Mouse (Mus musculus) neural tube, embryonic 11.5 days (tissue): Measurements from ENCODE around the gene Mink1. TPM values are rescaled to one million over a fixed set of nuclear protein-coding genes. Genes with fewer than 3 reads are reported as not detected.

Experiments
- ATAC-seq: fragments of 200-750 bp; cut with Nextera tagmentation; 2 replicates; pipeline ENCODE4 v1.8.0; 2017; ENCODE audit warnings: moderate number of reproducible peaks, mild to moderate bottlenecking, moderate TSS enrichment, moderate library complexity; ENCODE audit not compliant: insufficient read depth, low FRiP score, low TSS enrichment
- DNase-seq: peaks from one replicate; pipeline ENCODE4 v3.0.0-alpha.2; 2015; ENCODE audit warnings: low spot score
- H3K27ac ChIP-seq: fragments of 300-500 bp; sonication (generic); 2 replicates; pipeline ENCODE4 v1.5.1; 2014; ENCODE audit warnings: low read depth, mild to moderate bottlenecking, low read length
- H3K27me3 ChIP-seq: fragments of 300-500 bp; sonication (generic); 2 replicates; pipeline ENCODE4 v1.6.1; 2014; ENCODE audit warnings: mild to moderate bottlenecking, low read length, mixed read lengths; ENCODE audit not compliant: control insufficient read depth, insufficient read depth
- H3K36me3 ChIP-seq: fragments of 300-500 bp; sonication (generic); 2 replicates; pipeline ENCODE4 v1.6.1; 2014; ENCODE audit warnings: mild to moderate bottlenecking, low read length, moderate library complexity, mixed read lengths; ENCODE audit not compliant: control insufficient read depth, insufficient read depth
- H3K4me1 ChIP-seq: fragments of 300-500 bp; sonication (generic); 2 replicates; pipeline ENCODE4 v1.6.1; 2014; ENCODE audit warnings: low read length, mixed read lengths; ENCODE audit not compliant: control insufficient read depth, insufficient read depth
- H3K4me2 ChIP-seq: fragments of 300-500 bp; sonication (generic); 2 replicates; pipeline ENCODE4 v1.6.1; 2014; ENCODE audit warnings: low read depth, mild to moderate bottlenecking, moderate library complexity
- H3K4me3 ChIP-seq: fragments of 300-500 bp; sonication (generic); 2 replicates; pipeline ENCODE4 v1.5.1; 2014; ENCODE audit warnings: low read depth, low read length
- H3K9ac ChIP-seq: fragments of 300-500 bp; sonication (generic); 2 replicates; pipeline ENCODE4 v1.6.1; 2014; ENCODE audit warnings: mild to moderate bottlenecking, low read length
- H3K9me3 ChIP-seq: fragments of 300-500 bp; sonication (generic); 2 replicates; pipeline ENCODE4 v1.6.1; 2016; ENCODE audit warnings: low read length; ENCODE audit not compliant: control insufficient read depth
- WGBS: fragments of 180-500 bp; shearing (Covaris S2); extraction: QIAGEN DNeasy Blood & Tissue Kit; methylation state at CpG from one replicate; pipeline ENCODE4 v1.1.7; 2014; 5-methylcytosine and 5-hydroxymethylcytosine counted together
- polyA plus RNA-seq: library from polyadenylated mRNA; unstranded; fragments of >200 nt; fragmentation: Nextera tagmentation; extraction: Ambion mirVana; gene quantifications from 2 replicates; pipeline ENCODE4 v1.2.1, GENCODE M21; 2014

The Mink1 gene
- polyA plus RNA-seq, 1 experiment from 2014 or later, result 16.0 TPM

DNA sequence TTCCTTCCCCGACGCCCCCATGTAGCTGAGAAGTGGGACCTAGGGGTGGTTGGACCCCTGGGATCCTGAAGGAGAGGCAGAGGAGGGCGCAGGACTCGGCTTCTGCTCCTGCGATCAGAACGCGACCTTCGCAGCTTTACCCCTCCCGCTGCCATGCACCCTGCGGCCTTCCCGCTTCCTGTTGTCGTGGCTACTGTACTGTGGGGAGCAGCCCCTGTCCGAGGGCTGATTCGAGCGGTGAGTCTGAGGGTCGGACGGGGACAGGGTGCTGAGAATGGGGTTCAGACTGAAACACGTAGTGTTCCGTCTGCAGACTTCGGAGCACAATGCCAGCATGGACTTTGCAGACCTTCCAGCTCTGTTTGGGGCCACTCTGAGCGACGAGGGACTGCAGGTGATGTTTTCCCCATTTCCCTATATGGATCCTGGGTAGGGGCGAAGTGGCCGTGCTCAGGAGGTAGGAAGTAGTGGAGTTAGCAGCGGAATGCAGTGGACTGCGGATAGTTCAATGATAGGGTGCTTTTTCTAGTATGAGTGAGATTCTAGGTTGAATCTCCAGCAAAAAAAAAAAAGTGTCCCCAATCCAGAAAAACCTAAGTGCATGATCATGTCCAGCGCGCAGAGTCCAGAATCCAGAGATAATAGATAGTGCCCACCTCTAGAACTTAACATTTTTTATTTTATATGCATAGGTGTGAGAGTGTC, 85.2 kb downstream of the Mink1 start:
- 0 out of 2 replicates have a peak, but pooled peaks have one; percentile 38 for ATAC-seq
- H3K27me3 ChIP-seq, result no peaks in the 10 kb centered on the region
- H3K9ac ChIP-seq, result peak overlapping the region; percentile 79
- H3K4me1 ChIP-seq, result peaks cover 26% of the 10 kb centered on the region
- 5% methylated on average over 28 of the region's 28 CpGs for WGBS
- H3K36me3 ChIP-seq, result peaks cover 22% of the 10 kb centered on the region
- peak; percentile 28 for DNase-seq
- no peaks in the 10 kb centered on the region for H3K9me3 ChIP-seq
- H3K4me3 ChIP-seq, result peak overlapping the region; percentile 78
- H3K4me2 ChIP-seq, result peak overlapping the region; percentile 96
- peak overlapping the region; percentile 85 for H3K27ac ChIP-seq

DNA sequence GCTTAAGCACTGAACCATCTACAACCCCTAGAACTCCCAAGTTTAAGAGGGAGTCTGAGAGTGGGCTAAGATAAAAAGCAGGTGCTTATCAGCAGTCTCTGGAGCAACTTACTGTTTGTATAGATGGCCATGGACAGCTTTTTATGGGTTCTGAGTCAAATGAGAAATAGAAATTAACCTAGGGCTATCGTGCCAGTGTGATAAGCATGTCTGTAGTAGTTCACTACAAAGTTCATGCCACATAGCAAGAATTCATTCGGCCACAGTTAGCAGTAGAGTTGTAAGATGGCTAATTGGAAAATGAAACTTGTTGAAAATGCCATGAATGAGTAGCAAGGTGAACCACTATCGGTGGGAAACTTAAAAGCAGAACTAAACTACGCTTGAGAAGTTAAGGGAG, 85.8 kb downstream of the Mink1 start:
- no peaks in the 10 kb centered on the region for H3K27me3 ChIP-seq
- ATAC-seq, result no peak
- H3K4me1 ChIP-seq, result peaks cover 28% of the 10 kb centered on the region
- peak overlapping the region; percentile 79 for H3K9ac ChIP-seq
- peaks cover 22% of the 10 kb centered on the region for H3K36me3 ChIP-seq
- H3K4me3 ChIP-seq, result peak overlapping the region; percentile 78; the same call in 1 of the 2 replicates
- H3K27ac ChIP-seq, result no peak overlapping the region
- H3K9me3 ChIP-seq, result no peaks in the 10 kb centered on the region
- DNase-seq, result no peak
- WGBS, result 91% methylated on average over 4 of the region's 4 CpGs
- peak overlapping the region; percentile 96 for H3K4me2 ChIP-seq

DNA sequence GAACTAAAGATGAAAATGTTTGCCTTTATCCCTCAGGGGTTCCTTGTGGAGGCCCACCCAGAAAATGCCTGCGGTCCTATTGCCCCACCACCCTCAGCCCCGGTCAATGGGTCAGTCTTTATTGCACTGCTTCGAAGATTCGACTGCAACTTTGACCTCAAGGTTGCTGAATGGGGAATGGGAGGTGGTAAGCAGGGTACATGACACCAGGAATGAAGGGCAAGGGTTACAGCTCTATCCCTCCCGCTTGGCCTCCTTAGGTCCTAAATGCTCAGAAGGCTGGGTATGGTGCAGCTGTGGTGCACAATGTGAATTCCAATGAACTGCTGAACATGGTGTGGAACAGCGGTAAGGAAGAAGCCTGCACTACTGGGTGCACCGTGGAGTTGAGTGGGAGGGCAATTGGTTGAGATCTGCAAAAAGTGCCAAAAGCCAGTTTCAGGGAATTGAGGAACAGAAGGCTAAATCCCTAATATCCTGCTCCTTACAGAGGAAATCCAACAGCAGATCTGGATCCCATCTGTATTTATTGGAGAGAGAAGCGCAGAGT, 86.6 kb downstream of the Mink1 start:
- Histone ChIP-seq H3K4me3 (no peak overlapping the region), H3K27me3 (no peaks in the 10 kb centered on the region), H3K27ac (no peak overlapping the region), H3K36me3 (peaks cover 21% of the 10 kb centered on the region), H3K9ac (no peak overlapping the region; the same call in 1 of the 2 replicates), H3K9me3 (no peaks in the 10 kb centered on the region), H3K4me2 (0 out of 2 replicates have a peak overlapping the region, but pooled peaks have one; percentile 1), H3K4me1 (peaks cover 28% of the 10 kb centered on the region)
- 83% methylated on average over 8 of the region's 8 CpGs for WGBS
- DNase-seq (no peak), ATAC-seq (no peak)

DNA sequence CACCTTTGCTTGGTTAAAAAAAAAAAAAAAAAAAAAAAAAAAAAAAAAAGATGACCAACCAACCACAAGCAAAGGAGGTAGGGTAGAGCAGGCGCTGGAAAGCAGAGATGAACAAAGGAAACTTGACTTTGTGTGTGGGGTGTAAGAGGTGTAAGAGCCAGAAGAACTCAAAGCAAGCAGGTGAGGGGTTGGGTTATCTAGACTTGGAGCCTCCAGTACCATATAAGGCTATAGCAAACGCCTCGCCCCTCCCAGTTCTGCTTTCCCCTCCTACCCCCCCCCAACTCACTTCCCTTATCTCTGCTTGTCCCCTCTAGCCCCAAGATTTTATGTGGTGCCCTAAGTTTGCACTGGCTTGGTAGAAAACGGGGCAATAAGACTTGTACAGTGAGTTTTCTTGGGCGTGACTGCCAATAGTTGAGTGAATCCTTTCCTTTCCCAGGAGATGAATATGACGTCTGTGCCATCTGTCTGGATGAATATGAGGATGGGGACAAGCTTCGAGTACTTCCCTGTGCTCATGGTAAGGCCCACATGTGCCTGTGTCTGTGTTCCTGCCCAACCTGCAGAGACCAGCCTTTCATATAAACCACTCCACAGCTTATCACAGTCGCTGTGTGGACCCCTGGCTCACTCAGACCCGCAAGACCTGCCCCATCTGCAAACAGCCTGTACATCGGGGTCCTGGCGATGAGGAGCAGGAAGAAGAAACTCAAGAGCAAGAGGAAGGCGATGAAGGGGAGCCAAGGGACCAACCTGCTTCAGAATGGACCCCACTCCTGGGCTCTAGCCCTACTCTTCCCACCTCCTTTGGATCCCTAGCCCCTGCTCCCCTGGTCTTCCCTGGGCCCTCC, 87.9 kb downstream of the Mink1 start:
- Histone ChIP-seq H3K4me1 (peaks cover 28% of the 10 kb centered on the region), H3K27me3 (no peaks in the 10 kb centered on the region), H3K36me3 (peaks cover 13% of the 10 kb centered on the region), H3K27ac (peak overlapping the region; percentile 39; the same call in 1 of the 2 replicates), H3K9ac (no peak overlapping the region), H3K9me3 (no peaks in the 10 kb centered on the region), H3K4me3 (no peak overlapping the region; the same call in 1 of the 2 replicates), H3K4me2 (no peak overlapping the region)
- DNase-seq (no peak), ATAC-seq (no peak)
- WGBS, result 92% methylated on average over 12 of the region's 12 CpGs

DNA sequence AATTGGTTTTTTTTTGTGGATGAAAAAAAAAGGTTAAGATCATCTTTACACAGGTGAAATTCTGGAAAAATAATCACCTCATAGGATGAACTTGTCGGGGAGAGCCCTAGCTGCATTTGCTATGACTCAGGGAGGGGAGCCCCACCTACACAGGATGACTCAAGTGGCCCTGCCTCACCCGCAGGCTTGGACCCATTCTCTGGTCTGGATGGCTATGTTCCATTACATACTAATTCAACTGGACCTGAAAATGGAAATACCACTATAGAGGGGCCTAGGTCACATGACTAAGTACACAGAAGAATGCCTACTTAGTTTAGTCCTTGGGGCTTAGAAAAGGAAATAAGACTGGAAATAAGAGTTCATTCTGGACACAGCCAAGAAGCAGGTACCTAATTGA, 88.7 kb downstream of the Mink1 start:
- peaks cover 13% of the 10 kb centered on the region for H3K36me3 ChIP-seq
- no peak for DNase-seq
- no peak overlapping the region for H3K27ac ChIP-seq
- no peaks in the 10 kb centered on the region for H3K9me3 ChIP-seq
- no peak overlapping the region for H3K4me3 ChIP-seq
- H3K4me2 ChIP-seq, result no peak overlapping the region
- WGBS, result 87% methylated on average over 2 of the region's 2 CpGs
- H3K27me3 ChIP-seq, result no peaks in the 10 kb centered on the region
- no peak overlapping the region for H3K9ac ChIP-seq
- H3K4me1 ChIP-seq, result peaks cover 27% of the 10 kb centered on the region
- ATAC-seq, result no peak

DNA sequence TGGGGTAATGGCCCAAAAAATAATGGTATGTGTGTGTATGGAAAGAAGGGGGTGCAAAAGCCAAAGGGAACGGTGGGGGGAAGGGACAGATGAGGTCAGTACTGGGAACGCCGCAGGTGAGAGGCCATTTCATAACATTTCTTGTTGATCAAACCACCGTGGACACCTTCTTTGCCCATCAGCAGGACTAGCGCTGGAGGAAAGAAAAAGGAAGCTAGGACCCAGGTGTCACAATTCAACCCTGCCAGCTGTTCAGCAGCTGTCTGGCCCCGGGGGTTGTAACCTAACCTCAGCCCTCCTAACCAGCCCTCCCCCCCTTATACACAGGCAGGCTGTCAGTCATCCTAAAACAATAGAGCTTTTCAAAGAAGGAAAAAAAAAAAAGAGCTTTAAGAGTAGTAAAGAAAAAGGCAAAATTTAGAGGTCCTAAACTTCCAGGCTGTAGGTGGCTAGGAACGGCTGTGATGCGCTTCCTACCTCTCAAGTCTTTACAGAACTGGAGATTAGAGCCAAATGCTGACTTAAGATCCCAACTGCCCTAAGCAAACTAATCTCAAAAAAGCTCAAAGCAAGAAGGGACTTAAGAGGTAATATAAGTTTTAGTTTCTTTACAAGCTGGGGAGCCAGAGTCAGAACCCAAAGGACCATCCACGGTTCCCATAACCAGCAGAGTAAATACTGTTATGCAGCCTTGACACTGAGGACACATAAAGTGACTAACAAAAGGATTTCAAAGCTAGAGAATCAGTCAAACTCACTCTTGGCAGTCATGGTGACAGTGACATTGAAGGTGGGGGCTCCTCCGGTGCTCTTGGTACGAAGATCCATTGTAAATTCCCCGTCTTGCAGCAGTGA, 89.6 kb downstream of the Mink1 start:
- ATAC-seq (no peak), DNase-seq (no peak)
- 70% methylated on average over 12 of the region's 12 CpGs for WGBS
- H3K9me3 ChIP-seq, result no peaks in the 10 kb centered on the region
- H3K36me3 ChIP-seq, result peaks cover 13% of the 10 kb centered on the region
- peaks cover 33% of the 10 kb centered on the region for H3K4me1 ChIP-seq
- H3K27me3 ChIP-seq, result no peaks in the 10 kb centered on the region
- H3K9ac ChIP-seq, result peak overlapping the region; percentile 98; the same call in 1 of the 2 replicates
- peak overlapping the region; percentile 100 for H3K4me3 ChIP-seq
- peak overlapping the region; percentile 86 for H3K4me2 ChIP-seq
- no peak overlapping the region for H3K27ac ChIP-seq

DNA sequence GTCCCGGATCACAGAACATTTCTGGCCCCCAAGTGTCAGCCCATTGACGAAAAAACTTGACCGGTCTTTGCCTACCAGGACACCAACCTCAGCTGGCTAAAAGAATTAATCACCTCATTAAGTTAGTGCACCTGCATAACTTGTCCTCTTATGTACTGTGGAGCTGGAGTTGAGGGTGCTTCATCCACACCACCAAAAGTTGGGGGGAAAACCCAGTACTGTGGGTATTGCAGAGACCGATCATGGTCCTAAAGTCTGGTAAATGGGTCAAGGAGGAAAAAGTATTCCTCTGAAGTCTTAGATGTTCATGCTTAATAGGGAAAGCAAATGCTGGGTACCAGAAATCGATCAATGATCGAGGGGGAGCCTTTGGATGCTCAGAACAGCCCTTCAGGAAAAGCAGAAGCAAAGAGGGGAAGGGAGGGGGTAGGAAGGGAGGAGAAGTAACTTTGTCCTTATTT, 90.2 kb downstream of the Mink1 start:
- H3K4me1 ChIP-seq, result peaks cover 30% of the 10 kb centered on the region
- H3K4me2 ChIP-seq, result peak overlapping the region; percentile 86
- DNase-seq (no peak), ATAC-seq (no peak)
- H3K27me3 ChIP-seq, result no peaks in the 10 kb centered on the region
- H3K9ac ChIP-seq, result peak overlapping the region; percentile 98
- H3K27ac ChIP-seq, result peak overlapping the region; percentile 97; the same call in 1 of the 2 replicates
- peaks cover 13% of the 10 kb centered on the region for H3K36me3 ChIP-seq
- no peaks in the 10 kb centered on the region for H3K9me3 ChIP-seq
- peak overlapping the region; percentile 100 for H3K4me3 ChIP-seq
- 66% methylated on average over 6 of the region's 6 CpGs for WGBS
